Mouse (Mus musculus) c-Kit-positive CD71-negative TER-119-negative erythroid progenitor cells, embryonic 14.5 days (primary cell): ENCODE data around the gene Kdm6a.
A peak's percentile ranks its signal among the peaks of the same experiment; 100 is the strongest.

Experiments
- DNase-seq: peaks from one replicate; pipeline ENCODE4 v3.0.0-alpha.2; 2013; ENCODE audit warnings: low read depth

Kdm6a gene

GRCm38 (mm10) chrX:18162192-18162857 lies at the start of gene Kdm6a:
Gene Kdm6a, plus strand, starts transcription at chrX:18162575.
- peak; percentile 92 for DNase-seq

- no peak for DNase-seq
Measured at GRCm38 (mm10) chrX:18145557-18145956, 16.8 kb upstream of the Kdm6a start, which contains the start of gene Dusp21. Gene Dusp21, plus strand, starts transcription at chrX:18145857.

GRCm38 (mm10) chrX:18160734-18161442 lies 1.5 kb upstream of the Kdm6a start:
- no peak for DNase-seq

GRCm38 (mm10) chrX:18161796-18162191 lies 581 bp upstream of the Kdm6a start:
- DNase-seq, result no peak

- DNase-seq, result no peak
Measured at GRCm38 (mm10) chrX:18162861-18163731, 721 bp downstream of the Kdm6a start.

- no peak for DNase-seq
Measured at GRCm38 (mm10) chrX:18163917-18164624, 1.7 kb downstream of the Kdm6a start.

- DNase-seq, result no peak
Measured at GRCm38 (mm10) chrX:18165121-18165520, 2.7 kb downstream of the Kdm6a start.

- no peak for DNase-seq
Measured at GRCm38 (mm10) chrX:18166961-18167360, 4.6 kb downstream of the Kdm6a start.

- DNase-seq, result no peak
Measured at GRCm38 (mm10) chrX:18168940-18169339, 6.6 kb downstream of the Kdm6a start.

- DNase-seq, result no peak
Measured at GRCm38 (mm10) chrX:18174831-18175230, 12.5 kb downstream of the Kdm6a start.

GRCm38 (mm10) chrX:18177803-18178202 lies 15.4 kb downstream of the Kdm6a start:
- DNase-seq, result no peak

- DNase-seq, result no peak
Measured at GRCm38 (mm10) chrX:18179492-18179891, 17.1 kb downstream of the Kdm6a start.

GRCm38 (mm10) chrX:18187203-18187602 lies 24.8 kb downstream of the Kdm6a start:
- DNase-seq, result no peak

- no peak for DNase-seq
Measured at GRCm38 (mm10) chrX:18188293-18188692, 25.9 kb downstream of the Kdm6a start.

- no peak for DNase-seq
Measured at GRCm38 (mm10) chrX:18239572-18239971, 77.2 kb downstream of the Kdm6a start.

- no peak for DNase-seq
Measured at GRCm38 (mm10) chrX:18250621-18251020, 88.2 kb downstream of the Kdm6a start.

- DNase-seq, result peak; percentile 16
Measured at GRCm38 (mm10) chrX:18254767-18255166, 92.4 kb downstream of the Kdm6a start.

- DNase-seq, result no peak
Measured at GRCm38 (mm10) chrX:18258238-18258809, 95.9 kb downstream of the Kdm6a start.

GRCm38 (mm10) chrX:18278561-18278960 lies 116.2 kb downstream of the Kdm6a start:
- no peak for DNase-seq

- DNase-seq, result no peak
Measured at GRCm38 (mm10) chrX:18280134-18280533, 117.8 kb downstream of the Kdm6a start.
